Mouse (Mus musculus) embryonic facial prominence, embryonic 12.5 days (tissue): ENCODE results near the gene Arhgap11a. TPM values are rescaled to one million over a fixed set of nuclear protein-coding genes. Genes with fewer than 3 reads are reported as not detected.

ENCODE experiments used
- polyA plus RNA-seq: library from polyadenylated mRNA; unstranded; fragments of >200 nt; fragmentation: Nextera tagmentation; extraction: Ambion mirVana; gene quantifications from 2 replicates; pipeline ENCODE4 v1.2.1, GENCODE M21; 2016

Gene Arhgap11a
- polyA plus RNA-seq, 1 experiment from 2014 or later: 40.7 TPM

Other genes starting within 250 kb of the Arhgap11a start
- 2.7 and 4.0 TPM in 2 replicates for gene Grem1, start 90.0 kb downstream of the Arhgap11a start, polyA plus RNA-seq
- 8.5 and 8.8 TPM in 2 replicates for gene Scg5, start 19.5 kb downstream of the Arhgap11a start, polyA plus RNA-seq
- gene Gjd2, start 165.0 kb upstream of the Arhgap11a start, polyA plus RNA-seq: 0.10 TPM in 1 of 2 replicates, not detected in the other
- gene Actc1, start 204.9 kb upstream of the Arhgap11a start, polyA plus RNA-seq: 218 and 260 TPM in 2 replicates